Mouse (Mus musculus): Measurements from ENCODE around the gene Adamts6.

- no peak for TF ChIP-seq POLR2A (IDR thresholded peaks at IDR 0.05; ENCODE audit: borderline replicate concordance, low read depth, low read length)
- no peak for TF ChIP-seq CTCF (IDR thresholded peaks at IDR 0.05; ENCODE audit: low read depth, low read length)
Measured at GRCm38 (mm10) chr13:104258997-104259396, 28.6 kb upstream of the Adamts6 start.
